Mouse (Mus musculus) lung, postnatal 0 days (tissue): Measurements from ENCODE around the gene Fam89b. TPM values are rescaled to one million over a fixed set of nuclear protein-coding genes. Genes with fewer than 3 reads are reported as not detected.

ENCODE experiments used
- ATAC-seq: fragments of 200-750 bp; cut with Nextera tagmentation; 2 replicates; pipeline ENCODE4 v1.8.0; 2017; ENCODE audit warnings: moderate library complexity
- DNase-seq: peaks from one replicate; pipeline ENCODE4 v3.0.0-alpha.2; 2016; ENCODE audit warnings: low spot score
- H3K27ac ChIP-seq: fragments of 300-500 bp; sonication (generic); 2 replicates; pipeline ENCODE4 v1.5.1; 2014; ENCODE audit warnings: antibody characterized with exemption, mild to moderate bottlenecking, low read length, mixed read lengths
- H3K27me3 ChIP-seq: fragments of 300-500 bp; sonication (generic); replicated peaks from 2 replicates; pipeline ENCODE4 v1.6.1; 2014; ENCODE audit warnings: low read length, mixed read lengths; ENCODE audit not compliant: insufficient read depth
- H3K36me3 ChIP-seq: fragments of 300-500 bp; sonication (generic); 2 replicates; pipeline ENCODE4 v1.6.1; 2014; ENCODE audit warnings: low read length, mixed read lengths; ENCODE audit not compliant: insufficient read depth
- H3K4me1 ChIP-seq: fragments of 300-500 bp; sonication (generic); 2 replicates; pipeline ENCODE4 v1.6.1; 2014; ENCODE audit warnings: antibody characterized with exemption, low read depth, low read length, mixed read lengths; ENCODE audit not compliant: insufficient read depth
- H3K4me2 ChIP-seq: fragments of 300-500 bp; sonication (generic); replicated peaks from 2 replicates; pipeline ENCODE4 v1.6.1; 2014; ENCODE audit warnings: low read depth, mild to moderate bottlenecking, low read length, moderate library complexity, mixed read lengths
- H3K4me3 ChIP-seq: fragments of 300-500 bp; sonication (generic); 2 replicates; pipeline ENCODE4 v1.5.1; 2014; ENCODE audit warnings: low read depth, low read length
- H3K9ac ChIP-seq: fragments of 300-500 bp; sonication (generic); replicated peaks from 2 replicates; pipeline ENCODE4 v1.6.1; 2014; ENCODE audit warnings: low read depth, mild to moderate bottlenecking
- H3K9me3 ChIP-seq: fragments of 300-500 bp; sonication (generic); 2 replicates; pipeline ENCODE4 v1.6.1; 2016; ENCODE audit warnings: low read length, mixed read lengths
- CTCF ChIP-seq: IDR thresholded peaks from 2 replicates; pipeline ENCODE4 v1.5.1; 2016; ENCODE audit warnings: antibody characterized with exemption, mild to moderate bottlenecking
- EP300 ChIP-seq: IDR thresholded peaks from 2 replicates; pipeline ENCODE4 v1.6.1; 2016; ENCODE audit warnings: antibody characterized with exemption, mild to moderate bottlenecking, control low read depth
- WGBS: fragments of 180-500 bp; shearing (Covaris S2); extraction: QIAGEN DNeasy Blood & Tissue Kit; methylation state at CpG from one replicate; pipeline ENCODE4 v1.1.7; 2014; 5-methylcytosine and 5-hydroxymethylcytosine counted together
- polyA plus RNA-seq: library from polyadenylated mRNA; unstranded; fragments of >200 nt; fragmentation: Nextera tagmentation; extraction: Ambion mirVana; gene quantifications from 2 replicates; pipeline ENCODE4 v1.2.1, GENCODE M21; 2015

The Fam89b gene
- polyA plus RNA-seq, 1 experiment from 2014 or later = 126 TPM

DNA sequence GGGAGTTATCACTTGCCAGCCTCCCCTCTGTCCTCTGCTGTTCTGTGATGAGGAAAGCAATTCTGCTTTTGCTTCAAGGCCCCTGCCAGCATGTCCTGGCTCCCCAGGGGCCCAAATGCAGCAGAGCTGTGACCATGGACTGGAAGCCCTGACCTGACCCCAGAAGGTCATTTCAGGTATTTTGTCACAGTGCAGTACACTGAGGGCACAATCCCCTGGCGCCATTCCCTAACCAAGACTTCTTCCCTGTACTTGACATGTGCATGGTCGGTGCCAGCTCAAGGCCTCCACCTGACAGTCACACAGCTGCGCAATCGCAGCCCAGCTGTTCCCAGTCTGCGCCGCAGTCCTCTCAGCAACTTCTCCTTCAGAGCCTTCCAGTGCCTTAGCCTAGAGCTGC, 33.7 kb upstream of the Fam89b start:
- Histone ChIP-seq H3K4me3 (no peak overlapping the region), H3K9ac (no peak overlapping the region), H3K4me2 (no peak overlapping the region), H3K9me3 (no peaks in the 10 kb centered on the region), H3K27ac (no peak overlapping the region), H3K27me3 (no peaks in the 10 kb centered on the region), H3K36me3 (peaks cover 64% of the 10 kb centered on the region), H3K4me1 (no peaks in the 10 kb centered on the region)
- DNase-seq = no peak
- no peak for ATAC-seq
- no peak for TF ChIP-seq CTCF
- no peak for TF ChIP-seq EP300
- WGBS = 92% methylated on average over 6 of the region's 6 CpGs

DNA sequence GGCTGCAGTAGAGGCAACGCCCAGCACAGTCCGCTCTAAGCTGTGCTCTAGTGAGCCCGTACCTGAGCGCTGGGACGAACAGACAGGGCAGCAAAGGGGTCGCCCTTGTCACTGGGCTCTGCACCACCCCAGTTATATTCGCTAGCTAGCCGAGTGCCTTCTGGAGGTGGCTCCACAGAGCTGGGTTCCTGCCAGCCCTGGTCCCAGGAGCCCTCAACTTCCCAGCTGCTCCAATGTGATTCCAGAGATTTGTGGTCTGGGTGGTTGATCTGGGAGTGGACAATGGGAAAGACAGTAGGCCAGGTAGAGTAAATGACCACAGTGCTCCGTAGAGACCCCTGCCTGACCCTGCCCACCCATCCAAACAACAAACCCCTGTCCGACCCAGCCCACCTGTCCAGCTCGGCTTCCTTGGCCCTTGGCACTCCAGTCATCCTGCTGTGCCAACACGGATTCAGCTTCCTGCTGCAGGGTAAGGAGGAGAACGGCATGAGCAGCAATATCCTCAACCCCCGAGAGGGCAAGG, 29.5 kb upstream of the Fam89b start:
- no peak for DNase-seq
- no peak overlapping the region for H3K4me3 ChIP-seq
- peaks cover 41% of the 10 kb centered on the region for H3K36me3 ChIP-seq
- no peak overlapping the region for H3K9ac ChIP-seq
- no peaks in the 10 kb centered on the region for H3K27me3 ChIP-seq
- H3K27ac ChIP-seq = no peak overlapping the region
- TF ChIP-seq CTCF (no peak), EP300 (no peak)
- H3K9me3 ChIP-seq = no peaks in the 10 kb centered on the region
- no peak for ATAC-seq
- H3K4me1 ChIP-seq = no peaks in the 10 kb centered on the region
- WGBS = 89% methylated on average over 14 of the region's 14 CpGs
- H3K4me2 ChIP-seq = no peak overlapping the region

DNA sequence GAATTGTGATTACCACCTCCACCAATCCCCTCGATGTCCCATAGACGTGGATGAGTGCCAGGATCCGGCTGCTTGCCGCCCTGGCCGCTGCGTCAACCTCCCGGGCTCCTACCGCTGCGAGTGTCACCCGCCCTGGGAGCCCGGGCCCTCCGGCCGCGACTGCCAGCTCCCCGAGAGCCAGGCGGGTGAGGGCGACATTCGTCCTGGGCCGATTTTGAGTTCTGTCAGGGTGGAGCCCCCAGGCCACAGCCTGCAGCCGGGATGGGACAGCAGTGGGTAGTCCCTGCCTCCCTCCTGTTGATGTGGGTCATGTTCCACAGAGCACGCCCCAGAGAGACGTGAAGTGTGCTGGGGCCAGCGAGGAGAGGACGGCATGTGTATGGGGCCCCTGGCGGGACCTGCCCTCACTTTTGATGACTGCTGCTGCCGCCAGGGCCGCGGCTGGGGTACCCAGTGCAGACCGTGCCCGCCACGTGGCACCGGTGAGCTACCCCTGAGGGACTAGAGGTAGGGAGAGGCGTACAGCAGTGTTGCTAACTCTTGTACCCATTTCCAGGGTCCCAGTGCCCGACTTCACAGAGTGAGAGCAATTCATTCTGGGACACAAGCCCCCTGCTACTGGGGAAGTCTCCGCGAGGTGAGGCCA, 27.7 kb upstream of the Fam89b start:
- Histone ChIP-seq H3K36me3 (peaks cover 29% of the 10 kb centered on the region; the same call in 1 of the 2 replicates), H3K4me2 (no peak overlapping the region), H3K9ac (no peak overlapping the region), H3K27me3 (no peaks in the 10 kb centered on the region), H3K4me3 (no peak overlapping the region), H3K4me1 (no peaks in the 10 kb centered on the region), H3K9me3 (no peaks in the 10 kb centered on the region), H3K27ac (no peak overlapping the region)
- peak; percentile 7; the same call in 1 of the 2 replicates for ATAC-seq
- no peak for DNase-seq
- TF ChIP-seq CTCF (no peak), EP300 (no peak)
- WGBS = 28% methylated on average over 35 of the region's 36 CpGs

DNA sequence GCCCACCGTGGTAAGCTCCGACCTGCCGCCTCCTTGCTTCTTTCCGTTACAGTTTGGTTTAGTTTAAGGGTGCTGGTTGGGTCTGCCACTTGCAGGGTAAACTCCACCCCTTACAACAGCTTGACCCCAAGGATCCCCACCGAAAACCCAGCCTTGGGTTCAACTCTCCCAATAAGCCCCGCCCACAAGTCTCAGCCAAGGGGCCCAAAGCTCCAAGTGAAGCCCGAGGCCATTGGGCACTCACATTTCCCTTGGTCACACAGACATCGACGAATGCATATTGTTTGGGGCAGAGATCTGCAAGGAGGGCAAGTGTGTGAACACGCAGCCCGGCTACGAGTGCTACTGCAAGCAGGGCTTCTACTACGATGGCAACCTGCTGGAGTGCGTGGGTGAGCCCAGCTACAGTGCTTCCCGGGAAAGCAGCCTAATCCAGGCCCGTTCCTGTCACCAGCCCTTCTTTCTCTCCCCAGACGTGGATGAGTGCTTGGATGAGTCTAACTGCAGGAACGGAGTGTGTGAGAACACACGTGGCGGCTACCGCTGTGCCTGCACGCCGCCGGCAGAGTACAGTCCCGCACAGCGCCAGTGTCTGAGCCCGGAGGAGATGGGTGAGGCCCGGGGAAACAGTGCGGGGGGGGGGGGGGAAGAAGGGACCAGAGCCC, 27.0 kb upstream of the Fam89b start:
- H3K27me3 ChIP-seq = no peaks in the 10 kb centered on the region
- WGBS = 38% methylated on average over 26 of the region's 29 CpGs
- DNase-seq (no peak), ATAC-seq (peak; percentile 24; the same call in 1 of the 2 replicates)
- no peak overlapping the region for H3K4me2 ChIP-seq
- TF ChIP-seq CTCF (no peak), EP300 (no peak)
- H3K4me1 ChIP-seq = no peaks in the 10 kb centered on the region
- H3K4me3 ChIP-seq = no peak overlapping the region
- H3K9me3 ChIP-seq = no peaks in the 10 kb centered on the region
- no peak overlapping the region for H3K27ac ChIP-seq
- H3K9ac ChIP-seq = no peak overlapping the region
- peaks cover 28% of the 10 kb centered on the region; the same call in 1 of the 2 replicates for H3K36me3 ChIP-seq

DNA sequence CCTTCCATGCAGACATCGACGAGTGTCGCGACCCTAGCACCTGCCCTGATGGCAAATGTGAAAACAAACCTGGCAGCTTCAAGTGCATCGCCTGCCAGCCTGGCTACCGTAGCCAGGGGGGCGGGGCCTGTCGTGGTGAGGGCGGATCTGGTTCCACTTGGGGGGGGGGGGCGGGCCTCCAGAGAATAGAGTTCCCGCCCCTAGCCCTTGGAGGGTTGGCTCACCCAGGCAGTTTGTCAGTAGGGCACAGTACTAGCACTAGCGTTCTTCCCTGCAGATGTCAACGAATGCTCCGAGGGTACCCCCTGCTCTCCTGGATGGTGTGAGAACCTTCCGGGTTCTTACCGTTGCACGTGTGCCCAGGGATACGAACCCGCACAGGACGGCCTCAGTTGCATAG, 22.3 kb upstream of the Fam89b start:
- 14% methylated on average over 20 of the region's 20 CpGs for WGBS
- Histone ChIP-seq H3K36me3 (no peaks in the 10 kb centered on the region), H3K27ac (no peak overlapping the region), H3K4me2 (no peak overlapping the region), H3K4me1 (no peaks in the 10 kb centered on the region), H3K4me3 (no peak overlapping the region), H3K27me3 (no peaks in the 10 kb centered on the region), H3K9ac (no peak overlapping the region), H3K9me3 (no peaks in the 10 kb centered on the region)
- TF ChIP-seq EP300 = no peak
- no peak for TF ChIP-seq CTCF
- ATAC-seq (peak; percentile 75), DNase-seq (peak; percentile 64)

DNA sequence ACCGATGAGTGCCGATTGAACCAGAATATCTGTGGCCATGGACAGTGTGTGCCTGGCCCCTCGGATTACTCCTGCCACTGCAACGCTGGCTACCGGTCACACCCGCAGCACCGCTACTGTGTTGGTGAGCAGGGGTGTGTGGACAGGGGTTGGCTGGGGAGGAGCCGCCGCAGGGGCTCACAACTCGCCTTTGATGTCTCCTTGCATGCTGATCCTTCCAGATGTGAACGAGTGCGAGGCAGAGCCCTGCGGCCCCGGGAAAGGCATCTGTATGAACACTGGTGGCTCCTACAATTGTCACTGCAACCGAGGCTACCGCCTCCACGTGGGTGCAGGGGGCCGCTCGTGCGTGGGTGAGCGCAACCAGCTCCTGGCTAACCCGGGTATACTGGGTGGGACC, 21.5 kb upstream of the Fam89b start:
- no peak for ATAC-seq
- no peak overlapping the region for H3K4me3 ChIP-seq
- no peak for DNase-seq
- H3K36me3 ChIP-seq = no peaks in the 10 kb centered on the region
- H3K9ac ChIP-seq = no peak overlapping the region
- H3K4me1 ChIP-seq = peaks cover 6% of the 10 kb centered on the region; the same call in 1 of the 2 replicates
- no peaks in the 10 kb centered on the region for H3K27me3 ChIP-seq
- H3K4me2 ChIP-seq = no peak overlapping the region
- no peaks in the 10 kb centered on the region for H3K9me3 ChIP-seq
- H3K27ac ChIP-seq = no peak overlapping the region
- TF ChIP-seq EP300 (no peak), CTCF (no peak)
- 31% methylated on average over 22 of the region's 22 CpGs for WGBS
